Mouse (Mus musculus) stomach, postnatal 0 days (tissue): ENCODE data around the gene Dmrtc1c1. TPM values are rescaled to one million over a fixed set of nuclear protein-coding genes. Genes with fewer than 3 reads are reported as not detected.
"Not testable (repeated sequence)": the region's sequence is repeated elsewhere in the genome, so short reads cannot be mapped to it uniquely, and the experiment has no call there.

Source experiments
- ATAC-seq: fragments of 200-750 bp; cut with Nextera tagmentation; 2 replicates; pipeline ENCODE4 v1.8.0; 2017; ENCODE audit not compliant: low FRiP score, low TSS enrichment
- DNase-seq: peaks from one replicate; pipeline ENCODE4 v3.0.0-alpha.2; 2016; ENCODE audit warnings: low spot score
- H3K27ac ChIP-seq: fragments of 300-500 bp; sonication (generic); replicated peaks from 2 replicates; pipeline ENCODE4 v1.5.1; 2014; ENCODE audit warnings: mild to moderate bottlenecking, control low read depth
- H3K27me3 ChIP-seq: fragments of 300-500 bp; sonication (generic); 2 replicates; pipeline ENCODE4 v1.6.1; 2014; ENCODE audit warnings: low read length; ENCODE audit not compliant: control insufficient read depth, insufficient read depth
- H3K36me3 ChIP-seq: fragments of 300-500 bp; sonication (generic); 2 replicates; pipeline ENCODE4 v1.6.1; 2014; ENCODE audit warnings: low read length, mixed read lengths; ENCODE audit not compliant: control insufficient read depth, insufficient read depth
- H3K4me1 ChIP-seq: fragments of 300-500 bp; sonication (generic); replicated peaks from 2 replicates; pipeline ENCODE4 v1.6.1; 2014; ENCODE audit warnings: antibody characterized with exemption; ENCODE audit not compliant: control insufficient read depth, insufficient read depth
- H3K4me2 ChIP-seq: fragments of 300-500 bp; sonication (generic); replicated peaks from 2 replicates; pipeline ENCODE4 v1.6.1; 2014; ENCODE audit warnings: low read depth, mild to moderate bottlenecking, control low read depth, moderate library complexity
- H3K4me3 ChIP-seq: fragments of 300-500 bp; sonication (generic); 2 replicates; pipeline ENCODE4 v1.5.1; 2014; ENCODE audit warnings: low read depth, low read length, control low read depth
- H3K9ac ChIP-seq: fragments of 300-500 bp; sonication (generic); 2 replicates; pipeline ENCODE4 v1.6.1; 2014; ENCODE audit warnings: mild to moderate bottlenecking, low read length, control low read depth, mixed read lengths
- H3K9me3 ChIP-seq: fragments of 300-500 bp; sonication (generic); 2 replicates; pipeline ENCODE4 v1.6.1; 2016; ENCODE audit warnings: low read length; ENCODE audit not compliant: control insufficient read depth
- CTCF ChIP-seq: IDR thresholded peaks from 2 replicates; pipeline ENCODE4 v1.5.1; 2016; ENCODE audit warnings: antibody characterized with exemption, low read depth, mild to moderate bottlenecking, moderate library complexity
- EP300 ChIP-seq: optimal IDR thresholded peaks from 2 replicates; pipeline ENCODE3; 2016; ENCODE audit warnings: antibody characterized with exemption
- WGBS: fragments of 180-500 bp; shearing (Covaris S2); extraction: QIAGEN DNeasy Blood & Tissue Kit; methylation state at CpG from one replicate; pipeline ENCODE4 v1.1.7; 2014; 5-methylcytosine and 5-hydroxymethylcytosine counted together
- polyA plus RNA-seq: library from polyadenylated mRNA; unstranded; fragments of >200 nt; fragmentation: Nextera tagmentation; extraction: Ambion mirVana; gene quantifications from 2 replicates; pipeline ENCODE4 v1.2.1, GENCODE M21; 2015

Gene Dmrtc1c1
- polyA plus RNA-seq: not detected in 2 replicates

DNA sequence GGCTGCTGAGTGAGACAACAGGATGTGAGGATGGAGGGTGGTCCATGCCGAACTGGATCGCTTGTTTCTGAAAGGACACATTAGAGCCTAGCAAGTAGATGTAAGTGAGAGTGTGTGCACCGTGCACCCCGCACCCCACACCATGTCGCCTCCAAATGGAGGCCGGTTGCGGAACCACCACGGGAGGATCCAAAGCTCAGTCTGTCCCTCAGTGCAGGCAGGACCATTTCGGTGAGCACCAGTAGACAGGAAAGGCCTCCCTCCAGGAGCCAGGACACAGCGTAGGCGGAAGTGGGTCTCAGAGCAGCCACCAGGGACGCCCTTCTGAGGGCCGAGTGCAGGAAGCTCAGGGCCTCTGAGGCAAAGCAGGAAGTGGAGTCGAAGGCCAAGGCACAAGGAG is at the start of gene Dmrtc1c1:
Gene Dmrtc1c1, plus strand, starts transcription at position 301 of the 400 bp plus-strand sequence.
- no CpG with 5 or more reads among the region's 14 CpGs for WGBS
- not testable (repeated sequence) for H3K9me3 ChIP-seq, ATAC-seq

DNA sequence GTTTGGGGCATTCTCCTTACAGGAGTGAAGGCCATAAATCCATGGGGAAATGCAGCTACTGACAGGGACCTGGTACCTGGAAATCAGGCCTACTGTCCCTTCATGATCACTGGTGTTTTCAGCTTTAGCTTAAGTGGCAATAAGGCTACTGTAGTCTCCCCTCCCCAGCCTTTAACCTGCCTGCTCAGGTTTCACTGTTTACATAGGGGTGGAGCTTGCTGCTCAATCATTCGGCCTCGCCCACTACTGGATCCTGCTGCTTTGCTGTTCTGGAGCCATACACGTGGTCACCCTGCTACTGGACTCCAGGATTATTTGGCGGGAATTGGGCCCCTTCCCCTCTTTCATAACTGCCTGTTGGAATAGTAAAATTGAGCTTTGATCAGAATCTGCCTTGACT is 36.9 kb upstream of the Dmrtc1c1 start:
- Histone ChIP-seq H3K4me2 (no peak overlapping the region), H3K27ac (no peak overlapping the region), H3K27me3 (no peaks in the 10 kb centered on the region), H3K9ac (no peak overlapping the region), H3K9me3 (no peaks in the 10 kb centered on the region), H3K36me3 (no peaks in the 10 kb centered on the region), H3K4me3 (no peak overlapping the region), H3K4me1 (no peaks in the 10 kb centered on the region)
- ATAC-seq: no peak
- TF ChIP-seq CTCF: no peak
- TF ChIP-seq EP300: no peak
- DNase-seq: peak; percentile 12
- 28% methylated on average over 4 of the region's 4 CpGs for WGBS

More for the DNA sequence above, at the start of gene Dmrtc1c1:
- H3K9ac ChIP-seq, H3K4me1 ChIP-seq, H3K27ac ChIP-seq, H3K36me3 ChIP-seq, H3K27me3 ChIP-seq, H3K4me3 ChIP-seq, H3K4me2 ChIP-seq, DNase-seq: not testable (repeated sequence)

DNA sequence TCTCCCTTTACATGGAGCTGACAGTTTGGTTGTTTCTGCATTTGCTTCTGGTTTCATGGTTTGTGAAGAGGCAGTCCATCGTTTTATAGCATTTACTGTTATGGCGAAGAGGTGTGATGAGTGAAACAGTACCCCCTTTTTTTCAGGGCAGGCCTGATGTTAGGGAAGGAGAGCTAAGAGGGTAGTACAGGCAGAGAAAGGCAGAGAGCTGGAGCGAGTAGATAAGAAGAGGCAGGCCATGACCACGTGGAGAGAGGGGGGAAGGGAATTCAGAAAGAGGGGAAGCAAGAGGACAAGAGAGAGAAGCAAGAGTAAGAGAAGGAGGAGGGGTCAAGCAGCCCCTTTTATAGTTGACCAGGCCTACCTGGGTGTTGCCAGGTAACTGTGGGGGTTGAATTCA is 9.5 kb downstream of the Dmrtc1c1 start:
- no peak for ATAC-seq
- H3K4me3 ChIP-seq: no peak overlapping the region
- H3K27me3 ChIP-seq: no peaks in the 10 kb centered on the region
- H3K4me2 ChIP-seq: no peak overlapping the region
- no peaks in the 10 kb centered on the region for H3K36me3 ChIP-seq
- no peak for TF ChIP-seq CTCF
- TF ChIP-seq EP300: no peak
- no peaks in the 10 kb centered on the region for H3K9me3 ChIP-seq
- H3K4me1 ChIP-seq: no peaks in the 10 kb centered on the region
- DNase-seq: no peak
- WGBS: 57% methylated on average over 4 of the region's 4 CpGs
- no peak overlapping the region for H3K27ac ChIP-seq
- H3K9ac ChIP-seq: no peak overlapping the region

DNA sequence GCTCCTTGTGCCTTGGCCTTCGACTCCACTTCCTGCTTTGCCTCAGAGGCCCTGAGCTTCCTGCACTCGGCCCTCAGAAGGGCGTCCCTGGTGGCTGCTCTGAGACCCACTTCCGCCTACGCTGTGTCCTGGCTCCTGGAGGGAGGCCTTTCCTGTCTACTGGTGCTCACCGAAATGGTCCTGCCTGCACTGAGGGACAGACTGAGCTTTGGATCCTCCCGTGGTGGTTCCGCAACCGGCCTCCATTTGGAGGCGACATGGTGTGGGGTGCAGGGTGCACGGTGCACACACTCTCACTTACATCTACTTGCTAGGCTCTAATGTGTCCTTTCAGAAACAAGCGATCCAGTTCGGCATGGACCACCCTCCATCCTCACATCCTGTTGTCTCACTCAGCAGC is 51.8 kb downstream of the Dmrtc1c1 start, which contains the start of gene Dmrtc1c2:
Gene Dmrtc1c2, minus strand, starts transcription at position 101 of the 400 bp plus-strand sequence.
- not testable (repeated sequence) for H3K27me3 ChIP-seq, H3K9ac ChIP-seq, H3K4me2 ChIP-seq, H3K27ac ChIP-seq, ATAC-seq, DNase-seq, H3K4me1 ChIP-seq, H3K36me3 ChIP-seq, H3K4me3 ChIP-seq, H3K9me3 ChIP-seq
- WGBS: 83% methylated on average over 1 of the region's 13 CpGs

Other genes with a start within 250 kb of the Dmrtc1c1 start
- 1.9 and 2.2 TPM in 2 replicates for gene Phka1, start 158.7 kb upstream of the Dmrtc1c1 start, polyA plus RNA-seq
- gene Gm3880, start 116.0 kb upstream of the Dmrtc1c1 start, polyA plus RNA-seq: 0.59 and 1.1 TPM in 2 replicates
- not detected in 2 replicates for gene Gm9112, start 95.3 kb upstream of the Dmrtc1c1 start, polyA plus RNA-seq
- not detected in 2 replicates for gene Dmrtc1b, start 95.1 kb upstream of the Dmrtc1c1 start, polyA plus RNA-seq
- not detected in 2 replicates for gene Dmrtc1c2, start 51.7 kb downstream of the Dmrtc1c1 start, polyA plus RNA-seq
- not detected in 2 replicates for gene 1700031F05Rik, start 65.0 kb downstream of the Dmrtc1c1 start, polyA plus RNA-seq
- 0.58 and 0.81 TPM in 2 replicates for gene Dmrtc1a, start 105.7 kb downstream of the Dmrtc1c1 start, polyA plus RNA-seq
- not detected in 2 replicates for gene 1700011M02Rik, start 105.9 kb downstream of the Dmrtc1c1 start, polyA plus RNA-seq
- not detected in 2 replicates for gene 1700018G05Rik, start 125.4 kb downstream of the Dmrtc1c1 start, polyA plus RNA-seq